Mouse (Mus musculus): ENCODE results near the gene Mrs2. TPM values are rescaled to one million over a fixed set of nuclear protein-coding genes. Genes with fewer than 3 reads are reported as not detected.
A peak's percentile ranks its signal among the peaks of the same experiment; 100 is the strongest.

Gene Mrs2
- 19.3 and 25.2 TPM in 2 replicates for polyA plus RNA-seq (2014; fragmentation: Nextera tagmentation; extraction: Ambion mirVana)

DNA sequence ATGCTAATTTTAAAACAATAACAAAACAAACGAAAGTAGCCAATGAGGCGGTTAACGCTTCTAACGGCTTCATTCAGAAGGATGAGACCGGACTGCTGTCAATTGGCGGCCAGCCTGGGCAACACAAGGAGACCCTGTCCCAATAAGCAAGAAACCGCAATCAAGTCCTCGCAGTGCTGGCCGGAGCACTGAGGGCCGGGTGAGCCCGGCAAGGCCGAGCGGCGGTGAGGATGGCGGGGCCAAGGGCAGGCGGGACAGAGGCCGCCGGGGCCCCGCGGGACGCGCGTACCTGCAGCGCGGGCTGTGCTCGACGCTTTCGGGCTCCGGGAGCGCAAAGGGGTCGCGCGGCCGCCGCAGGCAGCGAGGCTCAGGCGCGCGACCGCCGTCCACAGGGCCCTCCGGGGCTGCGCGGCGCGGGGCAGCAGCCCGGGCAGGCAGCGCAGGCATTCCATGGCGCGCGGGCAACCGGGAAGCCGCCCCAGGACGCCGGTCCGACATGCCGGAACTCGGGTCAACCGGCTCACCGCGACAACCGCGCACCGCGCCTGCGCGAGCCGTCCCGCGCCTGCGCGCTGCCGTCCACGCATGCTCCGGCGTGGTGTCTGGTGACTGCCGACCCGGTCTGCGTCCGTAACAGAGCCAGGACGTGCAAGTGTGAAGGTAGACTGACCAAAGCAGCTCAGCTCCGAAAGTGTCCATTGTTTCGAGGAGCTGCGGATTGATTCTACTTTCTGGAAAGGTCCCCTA lies at the start of gene Mrs2:
Gene Mrs2 (minus strand): TSS at position 587 of the 747 bp plus-strand sequence.
- peaks cover 13% of the 10 kb centered on the region for H3K4me1 ChIP-seq (ENCODE audit: control insufficient read depth, insufficient read depth, low read length)
- H3K36me3 ChIP-seq (ENCODE audit: control insufficient read depth, insufficient read depth, low read length) = peaks cover 13% of the 10 kb centered on the region; the same call in 1 of the 2 replicates
- WGBS = under 1% methylated on average over 84 of the region's 84 CpGs
- peak within 1 kb of the TSS; percentile 70 for H3K4me2 ChIP-seq (ENCODE audit: low read length)
- DNase-seq (peak; percentile 94), ATAC-seq (ENCODE audit: low FRiP score, low TSS enrichment) (peak; percentile 93)
- peak within 1 kb of the TSS; percentile 84 for H3K9ac ChIP-seq (replicated peaks; ENCODE audit: low read length)
- H3K9me3 ChIP-seq (ENCODE audit: control insufficient read depth, low read length) = no peaks in the 10 kb centered on the region
- H3K27ac ChIP-seq (replicated peaks; ENCODE audit: low read depth, low read length) = peak within 1 kb of the TSS; percentile 77
- no peaks in the 10 kb centered on the region for H3K27me3 ChIP-seq (ENCODE audit: control insufficient read depth, insufficient read depth, low read length)
- H3K4me3 ChIP-seq (replicated peaks; ENCODE audit: low read depth, low read length) = peak within 1 kb of the TSS; percentile 99

DNA sequence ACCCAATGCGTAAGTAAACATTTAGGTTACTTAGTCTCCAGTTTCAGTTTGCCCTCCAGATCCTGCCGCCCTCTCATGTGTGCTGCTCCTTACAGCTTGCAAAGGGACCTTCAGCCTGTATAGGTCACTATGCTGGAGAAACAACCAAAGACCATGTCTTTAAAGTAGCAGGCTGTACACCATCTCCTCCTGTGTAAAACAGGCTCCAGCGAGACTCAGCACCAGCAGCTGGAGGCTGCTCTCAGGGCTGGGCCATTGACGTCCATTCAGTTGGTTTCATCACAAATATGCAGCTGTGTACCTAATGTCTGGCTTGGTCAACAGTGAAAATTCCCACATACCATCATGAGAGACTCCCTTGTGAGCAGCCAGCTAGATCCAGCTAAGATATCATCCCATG lies 49.6 kb upstream of the Mrs2 start:
- no peak overlapping the region for H3K27ac ChIP-seq (replicated peaks; ENCODE audit: low read depth, low read length)
- no peak overlapping the region for H3K4me3 ChIP-seq (replicated peaks; ENCODE audit: low read depth, low read length)
- H3K4me2 ChIP-seq (ENCODE audit: low read length) = no peak overlapping the region
- no peaks in the 10 kb centered on the region for H3K27me3 ChIP-seq (ENCODE audit: control insufficient read depth, insufficient read depth, low read length)
- H3K4me1 ChIP-seq (ENCODE audit: control insufficient read depth, insufficient read depth, low read length) = no peaks in the 10 kb centered on the region
- 90% methylated on average over 4 of the region's 4 CpGs for WGBS
- H3K9ac ChIP-seq (replicated peaks; ENCODE audit: low read length) = no peak overlapping the region
- no peaks in the 10 kb centered on the region for H3K36me3 ChIP-seq (ENCODE audit: control insufficient read depth, insufficient read depth, low read length)
- DNase-seq = no peak
- H3K9me3 ChIP-seq (ENCODE audit: control insufficient read depth, low read length) = peaks cover 4% of the 10 kb centered on the region; the same call in 1 of the 2 replicates
- no peak for ATAC-seq (ENCODE audit: low FRiP score, low TSS enrichment)

GRCm38 (mm10) chr13:25067183-25067582 lies 47.0 kb upstream of the Mrs2 start:
- DNase-seq (no peak), ATAC-seq (ENCODE audit: low FRiP score, low TSS enrichment) (no peak)
- Histone ChIP-seq H3K27me3 (ENCODE audit: control insufficient read depth, insufficient read depth, low read length) (no peaks in the 10 kb centered on the region), H3K9ac (replicated peaks; ENCODE audit: low read length) (no peak overlapping the region), H3K4me2 (ENCODE audit: low read length) (no peak overlapping the region), H3K9me3 (ENCODE audit: control insufficient read depth, low read length) (peaks cover 4% of the 10 kb centered on the region; the same call in 1 of the 2 replicates), H3K27ac (replicated peaks; ENCODE audit: low read depth, low read length) (no peak overlapping the region), H3K4me3 (replicated peaks; ENCODE audit: low read depth, low read length) (no peak overlapping the region), H3K4me1 (ENCODE audit: control insufficient read depth, insufficient read depth, low read length) (no peaks in the 10 kb centered on the region), H3K36me3 (ENCODE audit: control insufficient read depth, insufficient read depth, low read length) (no peaks in the 10 kb centered on the region)
- 88% methylated on average over 4 of the region's 4 CpGs for WGBS

- Histone ChIP-seq H3K36me3 (ENCODE audit: control insufficient read depth, insufficient read depth, low read length) (no peaks in the 10 kb centered on the region), H3K9ac (replicated peaks; ENCODE audit: low read length) (no peak overlapping the region), H3K4me1 (ENCODE audit: control insufficient read depth, insufficient read depth, low read length) (no peaks in the 10 kb centered on the region), H3K27ac (replicated peaks; ENCODE audit: low read depth, low read length) (no peak overlapping the region), H3K4me2 (ENCODE audit: low read length) (no peak overlapping the region), H3K27me3 (ENCODE audit: control insufficient read depth, insufficient read depth, low read length) (no peaks in the 10 kb centered on the region), H3K9me3 (ENCODE audit: control insufficient read depth, low read length) (peaks cover 2% of the 10 kb centered on the region; the same call in 1 of the 2 replicates), H3K4me3 (replicated peaks; ENCODE audit: low read depth, low read length) (no peak overlapping the region)
- WGBS = 90% methylated on average over 2 of the region's 2 CpGs
- DNase-seq = no peak
- no peak for ATAC-seq (ENCODE audit: low FRiP score, low TSS enrichment)
Measured at GRCm38 (mm10) chr13:25066659-25067058, 46.5 kb upstream of the Mrs2 start.

- H3K27ac ChIP-seq (replicated peaks; ENCODE audit: low read depth, low read length) = 0 out of 2 replicates have a peak within 1 kb of the TSS, but pooled peaks have one; percentile 26
- 3% methylated on average over 63 of the region's 63 CpGs for WGBS
Measured at GRCm38 (mm10) chr13:25055873-25056667, 35.9 kb upstream of the Mrs2 start, which contains the start of gene Dcdc2a. Gene Dcdc2a (plus strand): TSS chr13:25056004.

GRCm38 (mm10) chr13:25055111-25055554 lies 35.0 kb upstream of the Mrs2 start:
- H3K9ac ChIP-seq (replicated peaks; ENCODE audit: low read length) = peak overlapping the region; percentile 29; the same call in 1 of the 2 replicates
- peak; percentile 90 for DNase-seq
- H3K27me3 ChIP-seq (ENCODE audit: control insufficient read depth, insufficient read depth, low read length) = peaks cover 21% of the 10 kb centered on the region; the same call in 1 of the 2 replicates
- peaks cover 21% of the 10 kb centered on the region for H3K4me1 ChIP-seq (ENCODE audit: control insufficient read depth, insufficient read depth, low read length)
- H3K36me3 ChIP-seq (ENCODE audit: control insufficient read depth, insufficient read depth, low read length) = no peaks in the 10 kb centered on the region
- peak overlapping the region; percentile 93 for H3K4me2 ChIP-seq (ENCODE audit: low read length)
- peak; percentile 89 for ATAC-seq (ENCODE audit: low FRiP score, low TSS enrichment)
- peak overlapping the region; percentile 54 for H3K4me3 ChIP-seq (replicated peaks; ENCODE audit: low read depth, low read length)
- H3K9me3 ChIP-seq (ENCODE audit: control insufficient read depth, low read length) = no peaks in the 10 kb centered on the region
- no peak overlapping the region for H3K27ac ChIP-seq (replicated peaks; ENCODE audit: low read depth, low read length)
- WGBS = 1% methylated on average over 30 of the region's 35 CpGs

More at GRCm38 (mm10) chr13:25055873-25056667, 35.9 kb upstream of the Mrs2 start, which contains the start of gene Dcdc2a:
- DNase-seq = peak; percentile 67
- H3K4me1 ChIP-seq (ENCODE audit: control insufficient read depth, insufficient read depth, low read length) = peaks cover 21% of the 10 kb centered on the region
- peak within 1 kb of the TSS; percentile 54 for H3K4me3 ChIP-seq (replicated peaks; ENCODE audit: low read depth, low read length)
- peak within 1 kb of the TSS; percentile 45 for H3K9ac ChIP-seq (replicated peaks; ENCODE audit: low read length)
- no peaks in the 10 kb centered on the region for H3K36me3 ChIP-seq (ENCODE audit: control insufficient read depth, insufficient read depth, low read length)
- peak; percentile 73 for ATAC-seq (ENCODE audit: low FRiP score, low TSS enrichment)
- H3K9me3 ChIP-seq (ENCODE audit: control insufficient read depth, low read length) = no peaks in the 10 kb centered on the region
- peak within 1 kb of the TSS; percentile 93 for H3K4me2 ChIP-seq (ENCODE audit: low read length)
- H3K27me3 ChIP-seq (ENCODE audit: control insufficient read depth, insufficient read depth, low read length) = peaks cover 21% of the 10 kb centered on the region; the same call in 1 of the 2 replicates

DNA sequence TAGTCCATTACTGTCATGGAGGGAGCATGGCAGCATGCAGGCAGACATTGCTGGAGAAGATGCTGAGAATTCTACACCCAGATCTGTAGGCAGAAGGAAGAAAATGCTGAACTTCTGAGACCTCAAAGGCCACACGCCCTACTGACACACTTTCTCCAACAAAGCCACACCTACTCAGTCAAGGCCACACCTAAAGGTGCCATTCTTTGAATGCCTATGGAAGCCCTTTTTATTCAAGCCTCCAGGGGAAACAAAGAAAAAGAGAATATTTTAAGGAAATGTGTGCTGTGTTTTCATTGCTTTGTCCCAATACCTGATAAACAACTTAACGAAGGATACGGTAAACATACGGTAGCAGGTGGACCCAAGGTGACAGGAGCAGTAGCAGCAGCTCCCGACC lies 32.5 kb upstream of the Mrs2 start:
- Histone ChIP-seq H3K27me3 (ENCODE audit: control insufficient read depth, insufficient read depth, low read length) (peaks cover 21% of the 10 kb centered on the region; the same call in 1 of the 2 replicates), H3K4me1 (ENCODE audit: control insufficient read depth, insufficient read depth, low read length) (peaks cover 21% of the 10 kb centered on the region), H3K9me3 (ENCODE audit: control insufficient read depth, low read length) (no peaks in the 10 kb centered on the region), H3K4me3 (replicated peaks; ENCODE audit: low read depth, low read length) (no peak overlapping the region), H3K36me3 (ENCODE audit: control insufficient read depth, insufficient read depth, low read length) (no peaks in the 10 kb centered on the region), H3K27ac (replicated peaks; ENCODE audit: low read depth, low read length) (no peak overlapping the region), H3K9ac (replicated peaks; ENCODE audit: low read length) (no peak overlapping the region), H3K4me2 (ENCODE audit: low read length) (no peak overlapping the region)
- ATAC-seq (ENCODE audit: low FRiP score, low TSS enrichment) (no peak), DNase-seq (no peak)
- WGBS = 94% methylated on average over 5 of the region's 5 CpGs

GRCm38 (mm10) chr13:25039488-25039887 lies 19.3 kb upstream of the Mrs2 start:
- H3K9ac ChIP-seq (replicated peaks; ENCODE audit: low read length) = no peak overlapping the region
- DNase-seq = no peak
- H3K27me3 ChIP-seq (ENCODE audit: control insufficient read depth, insufficient read depth, low read length) = no peaks in the 10 kb centered on the region

More at GRCm38 (mm10) chr13:25039488-25039887, 19.3 kb upstream of the Mrs2 start:
- Histone ChIP-seq H3K4me3 (replicated peaks; ENCODE audit: low read depth, low read length) (no peak overlapping the region), H3K9me3 (ENCODE audit: control insufficient read depth, low read length) (no peaks in the 10 kb centered on the region), H3K4me2 (ENCODE audit: low read length) (no peak overlapping the region), H3K4me1 (ENCODE audit: control insufficient read depth, insufficient read depth, low read length) (no peaks in the 10 kb centered on the region), H3K27ac (replicated peaks; ENCODE audit: low read depth, low read length) (no peak overlapping the region), H3K36me3 (ENCODE audit: control insufficient read depth, insufficient read depth, low read length) (no peaks in the 10 kb centered on the region)
- no peak for ATAC-seq (ENCODE audit: low FRiP score, low TSS enrichment)
- WGBS = 69% methylated on average over 2 of the region's 2 CpGs

Data from midbrain, embryonic 14.5 days (tissue).